Mouse (Mus musculus) limb, embryonic 13.5 days (tissue): ENCODE results near the gene Brsk2. TPM values are rescaled to one million over a fixed set of nuclear protein-coding genes. Genes with fewer than 3 reads are reported as not detected.
"Not testable (repeated sequence)": the region's sequence is repeated elsewhere in the genome, so short reads cannot be mapped to it uniquely, and the experiment has no call there.

Source experiments
- ATAC-seq: fragments of 200-750 bp; cut with Nextera tagmentation; 2 replicates; pipeline ENCODE4 v1.8.0; 2017; ENCODE audit warnings: low read depth, moderate number of reproducible peaks, moderate TSS enrichment; ENCODE audit not compliant: low FRiP score
- H3K27ac ChIP-seq: fragments of 300-500 bp; sonication (generic); 2 replicates; pipeline ENCODE4 v1.5.1; 2015; ENCODE audit warnings: inconsistent platforms, mild to moderate bottlenecking, moderate library complexity
- H3K27me3 ChIP-seq: fragments of 300-500 bp; sonication (generic); 2 replicates; pipeline ENCODE4 v1.6.1; 2015; ENCODE audit warnings: mild to moderate bottlenecking, inconsistent platforms
- H3K36me3 ChIP-seq: fragments of 300-500 bp; sonication (generic); 2 replicates; pipeline ENCODE4 v1.6.1; 2015; ENCODE audit warnings: inconsistent platforms, mild to moderate bottlenecking, moderate library complexity
- H3K4me1 ChIP-seq: fragments of 300-500 bp; sonication (generic); 2 replicates; pipeline ENCODE4 v1.6.1; 2015; ENCODE audit warnings: inconsistent platforms
- H3K4me2 ChIP-seq: fragments of 300-500 bp; sonication (generic); replicated peaks from 2 replicates; pipeline ENCODE4 v1.6.1; 2015; ENCODE audit warnings: inconsistent platforms, mild to moderate bottlenecking, moderate library complexity
- H3K4me3 ChIP-seq: fragments of 300-500 bp; sonication (generic); 2 replicates; pipeline ENCODE4 v1.5.1; 2015; ENCODE audit warnings: moderate library complexity, mild to moderate bottlenecking, inconsistent platforms
- H3K9ac ChIP-seq: fragments of 300-500 bp; sonication (generic); 2 replicates; pipeline ENCODE4 v1.6.1; 2015; ENCODE audit warnings: mild to moderate bottlenecking, inconsistent platforms
- H3K9me3 ChIP-seq: fragments of 300-500 bp; sonication (generic); 2 replicates; pipeline ENCODE4 v1.6.1; 2016; ENCODE audit warnings: inconsistent platforms
- WGBS: fragments of 180-500 bp; shearing (Covaris S2); methylation state at CpG from one replicate; pipeline ENCODE4 v1.1.7; 2015; 5-methylcytosine and 5-hydroxymethylcytosine counted together
- polyA plus RNA-seq: library from polyadenylated mRNA; unstranded; fragments of >200 nt; fragmentation: Nextera tagmentation; extraction: Ambion mirVana; gene quantifications from 2 replicates; pipeline ENCODE4 v1.2.1, GENCODE M21; 2015

Gene Brsk2
- 0.83 and 0.95 TPM in 2 replicates for polyA plus RNA-seq

DNA sequence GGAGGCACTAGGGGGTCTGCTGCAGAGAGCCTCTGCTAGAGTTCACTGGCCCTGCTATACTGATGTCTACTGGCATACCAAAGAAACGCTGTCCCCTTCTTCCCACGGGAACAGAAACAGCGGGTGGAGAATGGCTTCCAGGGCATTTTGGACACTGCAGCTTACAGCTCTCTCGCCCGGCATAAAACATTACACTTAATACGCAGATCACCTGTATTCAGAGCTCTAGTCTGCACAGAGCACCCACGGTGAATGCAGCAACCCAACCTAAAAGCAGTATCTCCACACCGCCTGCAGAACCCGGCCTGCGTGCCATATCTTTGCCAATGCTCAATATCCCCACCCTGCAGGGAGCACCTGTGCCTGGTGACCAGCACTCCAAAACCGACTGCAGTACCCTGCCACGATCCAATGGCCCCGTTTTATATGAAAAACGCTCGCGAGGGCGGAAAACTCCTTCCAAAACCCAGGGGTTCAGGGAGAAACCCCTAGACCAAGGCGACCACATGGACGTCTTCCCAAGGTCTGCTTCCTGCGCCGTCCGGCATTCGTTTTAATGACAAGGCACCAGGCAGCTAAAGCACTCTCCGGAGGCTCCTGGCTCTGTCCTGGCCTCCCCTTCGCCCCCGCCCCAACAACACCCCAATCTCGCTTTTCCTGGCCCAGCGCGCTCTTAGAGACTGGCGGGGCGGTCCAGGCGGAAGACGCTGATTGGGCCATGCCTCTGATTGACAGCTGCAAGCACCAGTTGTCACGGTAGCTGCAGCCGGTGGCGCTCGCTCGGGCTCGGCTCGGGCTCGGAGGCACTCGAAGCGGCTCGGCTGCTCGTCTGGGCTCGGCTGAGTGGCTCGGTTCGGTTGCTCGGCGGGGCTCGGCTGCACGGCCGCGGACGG lies at the start of gene Brsk2:
TSS of gene Brsk2 (plus strand) at position 846 of the 893 bp plus-strand sequence.
- H3K4me1 ChIP-seq = peaks cover 13% of the 10 kb centered on the region
- 2% methylated on average over 55 of the region's 55 CpGs for WGBS
- peaks cover 96% of the 10 kb centered on the region for H3K27me3 ChIP-seq
- peaks cover 9% of the 10 kb centered on the region for H3K9me3 ChIP-seq
- H3K36me3 ChIP-seq = no peaks in the 10 kb centered on the region
- peak within 1 kb of the TSS; percentile 91 for H3K4me2 ChIP-seq
- peak; percentile 97 for ATAC-seq
- peak within 1 kb of the TSS; percentile 50 for H3K4me3 ChIP-seq
- H3K27ac ChIP-seq = no peak within 1 kb of the TSS
- peak within 1 kb of the TSS; percentile 58 for H3K9ac ChIP-seq

DNA sequence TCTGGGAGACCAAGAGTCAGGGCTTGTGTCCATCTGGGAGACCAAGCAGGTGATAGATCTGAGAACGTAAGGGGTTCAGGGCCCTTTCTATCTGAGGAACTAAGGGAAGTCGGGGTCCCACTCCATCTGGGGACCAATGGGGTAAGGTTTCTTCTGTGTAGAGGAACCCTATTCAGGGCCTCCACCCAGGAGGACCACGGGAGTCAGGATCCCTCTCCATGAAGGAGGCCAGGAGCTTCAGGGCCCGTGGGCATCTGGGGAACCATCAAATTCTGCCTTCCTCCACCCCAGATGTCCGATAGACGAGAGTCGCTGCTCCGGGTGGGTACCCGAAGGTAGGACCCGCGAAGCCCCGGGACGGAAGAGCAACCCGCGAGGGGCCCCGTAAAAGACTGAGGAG lies 47.7 kb upstream of the Brsk2 start:
- Histone ChIP-seq H3K27me3 (peaks cover 22% of the 10 kb centered on the region), H3K4me2 (peak overlapping the region; percentile 90), H3K4me3 (peak overlapping the region; percentile 87), H3K36me3 (no peaks in the 10 kb centered on the region), H3K9me3 (no peaks in the 10 kb centered on the region), H3K9ac (peak overlapping the region; percentile 90), H3K27ac (no peak overlapping the region), H3K4me1 (peaks cover 30% of the 10 kb centered on the region)
- peak; percentile 49 for ATAC-seq
- WGBS = 2% methylated on average over 16 of the region's 16 CpGs

- peak; percentile 98 for ATAC-seq
- Histone ChIP-seq H3K27me3 (peaks cover 22% of the 10 kb centered on the region), H3K4me3 (peak overlapping the region; percentile 87), H3K9me3 (no peaks in the 10 kb centered on the region), H3K4me2 (peak overlapping the region; percentile 90), H3K36me3 (no peaks in the 10 kb centered on the region), H3K9ac (peak overlapping the region; percentile 90), H3K27ac (no peak overlapping the region), H3K4me1 (peaks cover 30% of the 10 kb centered on the region)
- under 1% methylated on average over 44 of the region's 44 CpGs for WGBS
Observed at GRCm38 (mm10) chr7:141902269-141902729, 47.3 kb upstream of the Brsk2 start.

DNA sequence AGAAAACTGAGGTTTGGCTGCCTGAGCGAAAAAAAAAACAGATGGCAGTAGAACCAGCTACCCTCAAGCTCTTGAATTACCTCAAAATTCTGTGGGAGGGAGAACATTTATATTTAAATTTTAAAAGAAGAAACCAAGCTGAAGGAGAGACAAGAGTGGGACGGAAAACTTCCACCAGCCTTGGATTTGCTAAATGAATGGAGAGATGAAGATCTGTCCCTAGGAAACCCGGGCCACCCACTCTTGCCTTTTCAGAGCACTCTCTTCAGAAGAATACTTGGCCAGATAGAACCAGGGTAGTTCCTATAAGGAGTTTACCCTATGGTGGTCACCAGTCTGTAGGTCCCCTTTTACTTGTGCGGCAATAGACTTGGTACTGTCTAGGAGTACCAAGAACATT lies 46.8 kb upstream of the Brsk2 start:
- no peaks in the 10 kb centered on the region for H3K9me3 ChIP-seq
- no peak for ATAC-seq
- peak overlapping the region; percentile 63 for H3K4me2 ChIP-seq
- H3K4me3 ChIP-seq = peak overlapping the region; percentile 87
- H3K9ac ChIP-seq = peak overlapping the region; percentile 63; the same call in 1 of the 2 replicates
- WGBS = 69% methylated on average over 4 of the region's 4 CpGs
- peaks cover 22% of the 10 kb centered on the region for H3K27me3 ChIP-seq
- no peak overlapping the region for H3K27ac ChIP-seq
- H3K36me3 ChIP-seq = no peaks in the 10 kb centered on the region
- peaks cover 30% of the 10 kb centered on the region for H3K4me1 ChIP-seq

DNA sequence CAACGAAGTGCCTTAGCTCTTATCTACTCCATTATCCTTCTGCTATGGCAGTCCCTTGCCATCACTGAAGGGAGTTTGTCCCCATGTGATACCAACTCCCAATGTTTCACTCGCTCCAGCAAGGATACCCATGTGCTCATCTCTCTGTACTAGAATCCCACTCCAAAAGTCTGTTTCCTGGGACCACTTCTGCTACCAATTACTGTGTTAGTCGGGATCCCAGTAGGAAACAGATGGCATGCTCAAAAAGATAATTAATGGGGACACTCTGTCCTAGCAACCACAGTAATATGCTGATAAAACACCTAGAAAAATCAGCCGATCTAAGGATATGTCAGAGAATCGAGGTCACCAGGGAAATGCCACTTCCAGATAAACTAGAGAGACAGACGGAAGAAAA lies 41.0 kb upstream of the Brsk2 start:
- no peaks in the 10 kb centered on the region for H3K4me1 ChIP-seq
- 73% methylated on average over 6 of the region's 6 CpGs for WGBS
- no peak overlapping the region for H3K4me2 ChIP-seq
- no peak for ATAC-seq
- no peaks in the 10 kb centered on the region for H3K36me3 ChIP-seq
- no peak overlapping the region for H3K9ac ChIP-seq
- no peaks in the 10 kb centered on the region for H3K9me3 ChIP-seq
- no peak overlapping the region for H3K27ac ChIP-seq
- peaks cover 53% of the 10 kb centered on the region for H3K27me3 ChIP-seq
- no peak overlapping the region for H3K4me3 ChIP-seq

DNA sequence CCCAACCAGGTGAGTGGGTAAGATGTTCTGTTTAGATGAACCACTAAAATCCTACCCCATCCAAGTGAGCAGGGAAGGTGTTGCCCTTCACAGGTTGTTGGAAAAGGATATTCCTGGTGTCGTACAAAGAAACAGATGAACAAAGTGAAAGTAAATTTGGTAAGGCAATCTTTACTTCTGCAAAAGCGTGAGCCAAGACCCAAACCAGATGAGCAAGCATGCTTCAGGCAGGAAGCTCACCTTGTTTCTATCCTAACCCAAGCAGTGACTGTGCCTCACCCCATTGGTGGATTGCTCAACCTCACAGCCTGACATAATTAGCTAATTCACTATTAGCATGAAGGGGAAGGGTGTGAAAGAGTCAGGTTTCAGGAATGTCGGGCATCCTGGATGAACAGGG lies 38.2 kb upstream of the Brsk2 start:
- H3K36me3 ChIP-seq = no peaks in the 10 kb centered on the region
- H3K27me3 ChIP-seq = peaks cover 34% of the 10 kb centered on the region
- no peak for ATAC-seq
- H3K4me2 ChIP-seq = no peak overlapping the region
- no peaks in the 10 kb centered on the region for H3K4me1 ChIP-seq
- no peak overlapping the region for H3K9ac ChIP-seq
- H3K9me3 ChIP-seq = no peaks in the 10 kb centered on the region
- H3K4me3 ChIP-seq = no peak overlapping the region
- H3K27ac ChIP-seq = no peak overlapping the region
- 49% methylated on average over 3 of the region's 3 CpGs for WGBS

- H3K4me1 ChIP-seq = no peaks in the 10 kb centered on the region
Observed at GRCm38 (mm10) chr7:141918407-141918806, 31.1 kb upstream of the Brsk2 start, which contains the start of gene Tollip. TSS of gene Tollip (minus strand) at chr7:141918507.

DNA sequence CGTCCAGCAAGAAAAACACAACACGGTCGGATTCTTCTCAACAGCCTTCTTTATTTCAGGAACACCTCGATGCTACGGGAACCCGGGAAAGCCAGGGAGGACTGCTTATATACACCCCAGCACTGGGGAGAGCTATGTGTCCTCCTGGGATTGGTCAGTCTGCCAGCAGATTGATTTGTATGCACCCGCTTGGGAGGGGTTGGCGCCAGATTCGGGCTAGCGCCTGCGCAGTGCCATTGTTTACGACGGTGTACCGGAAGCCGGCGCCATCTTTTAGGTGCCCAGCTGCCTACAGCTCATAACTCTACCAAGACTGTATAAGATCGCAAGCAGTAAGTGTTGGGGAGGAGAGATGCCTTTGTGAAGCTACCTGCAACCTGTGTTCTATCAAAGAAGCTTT lies 25.4 kb upstream of the Brsk2 start:
- not testable (repeated sequence) for ATAC-seq, H3K27me3 ChIP-seq

More at GRCm38 (mm10) chr7:141918407-141918806, 31.1 kb upstream of the Brsk2 start, which contains the start of gene Tollip:
- H3K27ac ChIP-seq = no peak within 1 kb of the TSS
- 88% methylated on average over 2 of the region's 2 CpGs for WGBS
- H3K4me3 ChIP-seq = no peak within 1 kb of the TSS
- ATAC-seq = no peak
- H3K27me3 ChIP-seq = peaks cover 2% of the 10 kb centered on the region; the same call in 1 of the 2 replicates
- no peak within 1 kb of the TSS for H3K4me2 ChIP-seq
- H3K9me3 ChIP-seq = no peaks in the 10 kb centered on the region
- no peaks in the 10 kb centered on the region for H3K36me3 ChIP-seq
- no peak within 1 kb of the TSS for H3K9ac ChIP-seq

GRCm38 (mm10) chr7:141924917-141925316 lies 24.6 kb upstream of the Brsk2 start:
- Histone ChIP-seq H3K4me2 (no peak overlapping the region), H3K4me3 (no peak overlapping the region), H3K36me3 (no peaks in the 10 kb centered on the region), H3K9me3 (no peaks in the 10 kb centered on the region), H3K9ac (no peak overlapping the region), H3K4me1 (no peaks in the 10 kb centered on the region), H3K27ac (no peak overlapping the region), H3K27me3 (no peaks in the 10 kb centered on the region)
- no peak for ATAC-seq
- 5% methylated on average over 7 of the region's 7 CpGs for WGBS

More for the DNA sequence above, 25.4 kb upstream of the Brsk2 start:
- H3K36me3 ChIP-seq, H3K9me3 ChIP-seq, H3K4me2 ChIP-seq, H3K4me1 ChIP-seq, H3K27ac ChIP-seq, H3K9ac ChIP-seq, H3K4me3 ChIP-seq: not testable (repeated sequence)
- WGBS = 94% methylated on average over 17 of the region's 17 CpGs

- no peak overlapping the region for H3K9ac ChIP-seq
- ATAC-seq = no peak
- H3K36me3 ChIP-seq = no peaks in the 10 kb centered on the region
- no peak overlapping the region for H3K27ac ChIP-seq
- WGBS = 87% methylated on average over 10 of the region's 10 CpGs
- no peaks in the 10 kb centered on the region for H3K9me3 ChIP-seq
- H3K27me3 ChIP-seq = no peaks in the 10 kb centered on the region
- H3K4me3 ChIP-seq = no peak overlapping the region
- H3K4me1 ChIP-seq = no peaks in the 10 kb centered on the region
- H3K4me2 ChIP-seq = no peak overlapping the region
Observed at GRCm38 (mm10) chr7:141928642-141929041, 20.9 kb upstream of the Brsk2 start.

DNA sequence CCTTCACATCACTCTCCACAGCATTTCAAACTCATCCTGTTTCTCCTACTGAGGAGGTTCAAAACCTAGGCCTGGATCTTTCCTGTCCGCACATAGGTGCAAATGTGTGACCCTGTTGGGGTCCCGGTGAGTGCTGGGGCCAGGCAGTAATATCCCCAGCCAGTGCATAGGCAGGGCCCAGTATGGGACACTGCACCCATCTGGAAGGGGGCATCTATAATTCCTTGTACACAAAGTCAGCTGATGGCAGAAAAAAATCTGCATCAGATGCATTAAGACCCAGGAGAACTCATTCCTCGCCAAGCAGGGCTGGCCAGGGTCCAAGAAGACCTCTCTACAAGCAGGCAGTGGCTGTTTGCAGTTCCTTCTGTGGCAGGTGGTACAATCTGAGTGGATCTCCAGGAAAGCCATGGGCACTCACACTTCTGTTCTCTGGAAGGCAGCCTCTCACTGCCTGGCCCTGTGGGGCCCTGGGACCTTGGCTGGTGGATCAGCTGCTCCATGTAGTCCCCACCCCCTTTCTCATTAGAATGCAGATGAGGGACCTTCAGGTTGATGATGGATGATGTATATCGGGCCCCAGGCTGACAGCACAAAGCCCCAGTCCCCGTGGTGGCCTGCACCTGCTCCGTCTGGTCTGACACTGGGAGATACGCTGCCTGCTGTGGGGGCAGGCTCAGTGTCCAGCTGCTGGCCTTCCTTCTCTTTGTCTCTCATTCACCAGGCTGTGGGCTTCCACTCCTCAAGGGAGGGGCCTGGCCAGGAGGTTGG lies 15.2 kb upstream of the Brsk2 start:
- 62% methylated on average over 7 of the region's 7 CpGs for WGBS
- no peak overlapping the region for H3K4me2 ChIP-seq
- H3K9me3 ChIP-seq = no peaks in the 10 kb centered on the region
- no peak overlapping the region for H3K4me3 ChIP-seq
- ATAC-seq = no peak
- no peak overlapping the region for H3K27ac ChIP-seq
- H3K27me3 ChIP-seq = peaks cover 5% of the 10 kb centered on the region; the same call in 1 of the 2 replicates
- H3K9ac ChIP-seq = no peak overlapping the region
- H3K4me1 ChIP-seq = no peaks in the 10 kb centered on the region
- no peaks in the 10 kb centered on the region for H3K36me3 ChIP-seq

- Histone ChIP-seq H3K4me3 (no peak overlapping the region), H3K36me3 (no peaks in the 10 kb centered on the region), H3K4me1 (no peaks in the 10 kb centered on the region), H3K27me3 (peaks cover 9% of the 10 kb centered on the region; the same call in 1 of the 2 replicates), H3K9ac (no peak overlapping the region), H3K9me3 (no peaks in the 10 kb centered on the region), H3K4me2 (no peak overlapping the region), H3K27ac (no peak overlapping the region)
- 93% methylated on average over 6 of the region's 6 CpGs for WGBS
- no peak for ATAC-seq
Observed at GRCm38 (mm10) chr7:141934951-141935350, 14.6 kb upstream of the Brsk2 start.
